Mouse (Mus musculus) thymus, adult 2 months (tissue): Measurements from ENCODE around the gene Pcgf6.

Experiments used
- CTCF ChIP-seq: fragments of 200-500 bp; IDR thresholded peaks from 2 replicates; pipeline ENCODE4 v1.5.1; 2012; ENCODE audit warnings: mild to moderate bottlenecking, control low read depth, low read length, moderate library complexity, borderline replicate concordance; ENCODE audit not compliant: control insufficient read depth, poor library complexity, insufficient read depth; ENCODE audit errors: extremely low read depth
- POLR2A ChIP-seq: fragments of 200-500 bp; IDR thresholded peaks from 2 replicates; pipeline ENCODE4 v1.6.1; 2012; ENCODE audit warnings: mild to moderate bottlenecking, low read length, control low read depth, moderate library complexity; ENCODE audit not compliant: control insufficient read depth, poor library complexity, insufficient read depth; ENCODE audit errors: extremely low read depth

DNA sequence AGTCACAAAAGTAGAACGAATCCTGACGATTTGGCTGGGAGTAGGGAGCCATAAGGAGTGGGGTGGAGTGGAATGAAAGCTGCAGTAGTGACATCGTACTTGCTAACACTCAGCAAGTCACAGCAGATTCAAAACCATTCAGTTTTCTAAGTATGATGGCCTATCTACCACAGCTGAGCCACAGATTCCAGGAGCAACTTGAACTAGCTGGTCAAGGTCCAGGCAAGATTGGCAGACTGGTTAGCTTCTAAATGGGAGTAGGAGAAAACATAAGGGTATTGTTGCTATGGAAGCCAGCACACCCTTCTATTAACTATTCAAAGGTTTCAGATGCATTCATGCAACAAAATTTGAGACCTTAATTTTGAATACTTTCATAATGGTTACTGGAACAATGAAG lies 37.5 kb upstream of the Pcgf6 start:
- TF ChIP-seq POLR2A (no peak), CTCF (no peak)
